Mouse (Mus musculus) WW6 (cell line): ENCODE data around the gene Sema7a.

Experiments used
- DNase-seq: peaks from one replicate; pipeline ENCODE4 v3.0.0-alpha.2; 2013; ENCODE audit warnings: low read depth, low spot score

The Sema7a gene

DNA sequence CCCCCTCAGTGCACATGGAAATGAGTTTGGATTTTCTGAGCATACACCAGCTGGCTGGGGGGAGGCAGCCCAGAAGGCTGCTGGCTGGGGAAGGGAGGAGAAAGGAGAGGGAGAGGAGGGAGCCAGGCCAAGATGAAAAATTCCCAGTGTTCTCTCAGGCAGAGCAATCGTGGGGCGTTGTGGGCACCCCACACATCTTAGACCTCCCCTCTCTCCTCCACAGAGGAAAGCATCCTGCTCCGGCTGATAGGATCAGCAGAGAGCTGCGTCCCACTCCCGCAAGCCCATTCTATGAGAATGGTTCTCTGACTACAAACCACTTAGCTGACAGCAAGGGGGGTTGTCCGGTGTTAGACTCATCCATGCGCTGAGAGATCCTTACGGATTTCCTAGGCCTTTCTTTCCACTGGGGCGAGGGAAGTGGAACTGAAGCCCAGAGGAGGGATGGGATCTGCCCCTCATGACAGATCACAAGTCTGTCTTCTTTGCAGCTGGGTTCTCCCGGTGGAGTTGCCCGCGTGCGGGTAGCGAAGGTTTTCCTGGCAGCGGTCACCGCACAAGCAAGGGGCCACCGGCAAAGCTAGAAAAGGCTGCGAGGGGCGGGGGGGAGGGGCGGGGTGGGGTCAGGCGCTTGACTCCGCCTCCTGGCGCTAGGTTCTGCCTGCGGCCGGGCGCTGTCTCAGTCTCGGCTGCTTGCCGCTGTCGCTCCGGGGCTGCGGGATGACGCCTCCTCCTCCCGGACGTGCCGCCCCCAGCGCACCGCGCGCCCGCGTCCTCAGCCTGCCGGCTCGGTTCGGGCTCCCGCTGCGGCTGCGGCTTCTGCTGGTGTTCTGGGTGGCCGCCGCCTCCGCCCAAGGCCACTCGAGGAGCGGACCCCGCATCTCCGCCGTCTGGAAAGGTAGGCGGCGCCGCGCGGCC lies at the start of gene Sema7a:
Sema7a (plus strand) TSS at position 682 of the 918 bp plus-strand sequence.
- no peak for DNase-seq

DNA sequence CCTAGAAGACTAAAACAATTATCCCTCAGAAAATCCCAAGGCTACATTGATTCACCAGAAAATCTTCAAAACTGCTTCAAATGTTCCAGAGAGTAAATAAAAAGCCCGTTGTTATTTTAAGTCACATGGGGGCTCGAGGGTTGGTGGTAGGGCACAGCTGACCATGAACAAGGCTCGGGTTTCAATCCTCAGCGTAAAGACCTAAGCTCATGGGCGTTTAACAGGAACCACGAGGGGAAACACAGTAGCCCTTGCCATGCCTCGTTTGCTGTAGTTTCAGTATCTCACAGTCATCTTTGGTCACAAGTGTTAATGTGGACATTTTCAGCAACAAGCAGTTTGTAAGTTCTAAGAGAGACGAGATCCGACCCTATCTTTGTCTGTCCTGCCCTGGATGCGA lies 39.4 kb upstream of the Sema7a start:
- DNase-seq = no peak

GRCm38 (mm10) chr9:57901197-57901596 lies 38.7 kb upstream of the Sema7a start:
- no peak for DNase-seq

DNA sequence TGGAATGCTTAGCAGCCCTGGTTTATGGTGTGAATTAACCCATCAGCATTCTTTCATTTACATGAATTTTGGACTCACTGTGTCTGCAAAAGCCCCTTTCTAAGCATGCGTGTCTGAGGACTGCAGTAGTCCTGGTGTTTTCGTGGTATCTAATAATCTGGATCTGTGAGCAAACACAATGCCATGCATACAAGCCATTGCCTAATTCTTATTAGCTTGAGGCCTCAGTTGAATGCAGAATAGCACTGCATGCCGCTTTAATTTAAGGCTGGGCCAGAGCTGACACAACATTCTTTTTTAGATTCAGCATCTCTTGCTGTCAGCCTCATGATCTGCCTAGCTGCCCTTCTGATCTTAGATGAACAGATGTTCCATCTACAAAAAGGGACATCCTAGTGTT lies 38.3 kb upstream of the Sema7a start:
- no peak for DNase-seq

DNA sequence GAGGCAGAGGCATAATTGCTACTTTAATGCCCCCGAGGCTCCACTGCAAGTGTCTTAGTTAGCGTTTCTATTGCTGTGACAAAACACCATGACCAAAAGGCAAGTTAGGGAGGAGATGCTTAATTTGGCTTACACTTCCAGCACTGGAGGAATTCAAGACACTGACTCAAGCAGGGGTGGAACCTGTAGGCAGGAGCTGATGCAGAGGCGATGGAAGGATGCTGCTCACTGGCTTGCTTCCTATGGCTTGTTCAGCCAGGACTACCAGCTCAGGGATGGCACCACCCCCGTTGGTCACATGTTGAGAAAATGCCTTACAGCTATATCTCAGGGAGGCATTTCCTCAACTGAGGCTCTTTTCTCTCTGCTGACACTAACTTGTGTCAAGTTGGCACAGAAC lies 37.8 kb upstream of the Sema7a start:
- no peak for DNase-seq

GRCm38 (mm10) chr9:57903589-57904249 lies 36.2 kb upstream of the Sema7a start:
- DNase-seq = no peak

- no peak for DNase-seq
Observed at GRCm38 (mm10) chr9:57904250-57904644, 35.7 kb upstream of the Sema7a start.

GRCm38 (mm10) chr9:57907206-57907605 lies 32.7 kb upstream of the Sema7a start:
- no peak for DNase-seq

GRCm38 (mm10) chr9:57910254-57911160 lies 29.4 kb upstream of the Sema7a start, which contains the start of gene Ubl7:
TSS of gene Ubl7 (plus strand) at chr9:57910979.
- peak; percentile 61 for DNase-seq

GRCm38 (mm10) chr9:57912571-57912970 lies 27.3 kb upstream of the Sema7a start:
- no peak for DNase-seq

- DNase-seq = no peak
Observed at GRCm38 (mm10) chr9:57921491-57922060, 18.3 kb upstream of the Sema7a start.

- DNase-seq = no peak
Observed at GRCm38 (mm10) chr9:57922381-57922780, 17.5 kb upstream of the Sema7a start.

- no peak for DNase-seq
Observed at GRCm38 (mm10) chr9:57923046-57923445, 16.9 kb upstream of the Sema7a start.

- no peak for DNase-seq
Observed at GRCm38 (mm10) chr9:57931166-57931767, 8.6 kb upstream of the Sema7a start.

DNA sequence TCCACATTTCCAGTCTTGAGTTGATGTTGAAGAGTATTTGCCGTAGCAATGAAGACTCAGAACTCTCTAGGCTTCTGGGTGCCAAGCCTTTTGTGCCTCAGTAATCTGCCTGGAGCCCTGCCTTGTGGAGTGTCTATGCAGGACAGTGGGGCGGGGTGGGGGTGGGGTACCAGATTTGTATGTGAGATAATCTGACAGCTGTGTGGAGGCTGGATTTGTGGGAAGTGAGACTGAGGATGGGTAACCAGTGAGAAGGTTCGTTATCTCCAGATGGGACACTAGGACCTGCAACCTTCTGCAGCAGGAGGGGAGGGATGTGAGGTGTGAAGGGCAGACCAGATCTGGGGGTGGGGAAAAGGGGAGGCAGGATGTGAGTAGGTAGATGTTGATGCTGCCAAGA lies 7.7 kb upstream of the Sema7a start:
- DNase-seq = no peak

GRCm38 (mm10) chr9:57932831-57933602 lies 6.9 kb upstream of the Sema7a start:
- DNase-seq = no peak

DNA sequence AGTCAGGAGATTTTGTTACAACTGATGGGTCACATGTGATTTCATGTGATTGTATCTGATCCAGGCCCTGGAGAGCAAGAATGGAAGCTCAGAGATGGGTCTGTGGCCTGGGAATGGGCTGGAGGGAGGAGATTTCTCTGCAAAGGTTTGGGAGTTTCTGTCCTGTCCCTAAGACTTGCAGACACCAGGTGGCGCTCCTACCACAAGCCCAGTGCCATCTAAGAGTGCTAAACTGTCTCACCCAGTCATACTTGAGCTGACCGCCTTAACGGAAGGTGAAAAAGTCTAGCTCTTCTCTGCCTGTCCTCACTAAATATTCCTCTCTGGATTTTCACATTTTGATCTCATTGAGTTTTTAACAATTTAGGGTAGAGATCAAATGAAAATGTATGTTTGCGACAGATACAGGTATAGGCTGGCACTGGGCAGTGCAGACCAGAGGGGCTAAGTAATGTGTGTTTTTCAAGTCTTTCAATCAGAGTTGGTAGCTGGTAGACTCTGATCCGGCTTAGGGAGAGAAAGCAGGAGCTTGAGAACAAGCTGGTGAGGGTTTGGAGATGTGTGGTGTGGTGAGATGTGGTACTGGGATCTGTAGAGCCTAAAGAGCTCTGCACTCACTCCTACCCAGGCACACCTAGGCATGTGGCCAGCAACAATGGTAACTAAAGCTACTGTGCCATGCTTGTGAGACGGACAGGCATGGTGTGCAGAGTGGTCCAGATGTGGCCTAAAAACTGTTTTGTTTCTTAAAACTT lies 4.1 kb upstream of the Sema7a start:
- no peak for DNase-seq

DNA sequence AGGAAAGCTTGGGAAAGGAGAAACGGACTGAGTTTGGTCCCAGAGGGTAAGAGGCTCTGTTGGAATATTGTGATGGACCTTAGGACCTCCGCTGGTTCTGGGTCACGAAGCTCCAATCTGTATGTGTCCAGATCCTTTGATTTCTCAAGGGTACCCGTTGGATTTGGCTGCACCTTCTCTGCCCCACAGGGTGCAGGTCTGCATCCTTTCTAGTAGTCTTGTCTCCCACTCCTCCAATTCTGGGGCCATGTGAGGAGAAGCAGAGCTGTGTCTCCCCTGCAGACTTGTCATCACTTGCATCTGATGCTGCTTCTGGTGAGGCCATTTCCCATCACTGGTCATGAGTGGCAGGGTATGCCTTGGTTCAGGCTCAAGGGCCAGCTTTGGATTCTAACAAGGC lies 2.7 kb upstream of the Sema7a start:
- no peak for DNase-seq

DNA sequence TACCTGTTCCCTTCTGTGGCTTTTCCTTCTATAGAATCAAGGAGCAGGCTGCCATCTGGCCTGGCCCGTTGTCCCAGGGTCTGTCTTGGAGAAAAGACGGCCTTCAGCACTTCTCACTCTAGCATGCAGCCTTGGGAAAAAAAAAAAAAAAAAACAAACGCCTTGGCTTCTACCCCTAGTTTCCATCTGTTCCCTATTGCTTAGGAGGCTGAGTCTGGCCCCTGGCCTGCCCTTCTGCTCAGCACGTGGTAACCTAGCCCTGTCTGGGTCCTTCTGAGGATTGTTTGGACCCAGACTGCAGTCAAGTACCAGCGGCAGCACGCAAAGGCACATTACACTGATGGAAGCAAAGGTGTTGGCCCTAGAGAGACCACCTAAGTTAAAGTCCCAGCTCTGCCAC lies 2.3 kb upstream of the Sema7a start:
- no peak for DNase-seq
